Mouse (Mus musculus) c-Kit-positive CD71-positive TER-119-negative erythroid progenitor cells, embryonic 14.5 days (primary cell): ENCODE data around the gene Emc10.

Experiments
- DNase-seq: peaks from one replicate; pipeline ENCODE4 v3.0.0-alpha.2; 2013; ENCODE audit warnings: low read depth

The Emc10 gene

GRCm38 (mm10) chr7:44463056-44463425, 33.3 kb downstream of the Emc10 start:
- no peak for DNase-seq

- DNase-seq = no peak
These were observed 33.9 kb downstream of the Emc10 start for GRCm38 (mm10) chr7:44462218-44463055.

GRCm38 (mm10) chr7:44461503-44462217, 34.7 kb downstream of the Emc10 start:
- DNase-seq = no peak

- no peak for DNase-seq
These were observed 35.4 kb downstream of the Emc10 start for GRCm38 (mm10) chr7:44460767-44461502.

- no peak for DNase-seq
These were observed 36.3 kb downstream of the Emc10 start for GRCm38 (mm10) chr7:44460067-44460466.

- DNase-seq = no peak
These were observed 40.0 kb downstream of the Emc10 start for GRCm38 (mm10) chr7:44456302-44456701.

GRCm38 (mm10) chr7:44453256-44453655, 43.1 kb downstream of the Emc10 start:
- no peak for DNase-seq

GRCm38 (mm10) chr7:44446070-44446855, 50.1 kb downstream of the Emc10 start:
- DNase-seq = no peak

GRCm38 (mm10) chr7:44445528-44445923, 50.8 kb downstream of the Emc10 start:
- DNase-seq = no peak

GRCm38 (mm10) chr7:44444886-44445527, 51.3 kb downstream of the Emc10 start:
- DNase-seq = no peak

- DNase-seq = no peak
These were observed 52.8 kb downstream of the Emc10 start for GRCm38 (mm10) chr7:44443268-44444173.

- no peak for DNase-seq
These were observed 53.9 kb downstream of the Emc10 start for GRCm38 (mm10) chr7:44442407-44442821.

- no peak for DNase-seq
These were observed 54.6 kb downstream of the Emc10 start for GRCm38 (mm10) chr7:44441648-44442109.

GRCm38 (mm10) chr7:44441180-44441579, 55.1 kb downstream of the Emc10 start:
- DNase-seq = no peak

GRCm38 (mm10) chr7:44440479-44440878, 55.9 kb downstream of the Emc10 start:
- DNase-seq = no peak
